Mouse (Mus musculus): ENCODE results near the gene Otc. TPM values are rescaled to one million over a fixed set of nuclear protein-coding genes. Genes with fewer than 3 reads are reported as not detected.

Otc gene
- polyA plus RNA-seq (2015; fragmentation: Nextera tagmentation; extraction: Ambion mirVana), result not detected in 2 replicates

DNA sequence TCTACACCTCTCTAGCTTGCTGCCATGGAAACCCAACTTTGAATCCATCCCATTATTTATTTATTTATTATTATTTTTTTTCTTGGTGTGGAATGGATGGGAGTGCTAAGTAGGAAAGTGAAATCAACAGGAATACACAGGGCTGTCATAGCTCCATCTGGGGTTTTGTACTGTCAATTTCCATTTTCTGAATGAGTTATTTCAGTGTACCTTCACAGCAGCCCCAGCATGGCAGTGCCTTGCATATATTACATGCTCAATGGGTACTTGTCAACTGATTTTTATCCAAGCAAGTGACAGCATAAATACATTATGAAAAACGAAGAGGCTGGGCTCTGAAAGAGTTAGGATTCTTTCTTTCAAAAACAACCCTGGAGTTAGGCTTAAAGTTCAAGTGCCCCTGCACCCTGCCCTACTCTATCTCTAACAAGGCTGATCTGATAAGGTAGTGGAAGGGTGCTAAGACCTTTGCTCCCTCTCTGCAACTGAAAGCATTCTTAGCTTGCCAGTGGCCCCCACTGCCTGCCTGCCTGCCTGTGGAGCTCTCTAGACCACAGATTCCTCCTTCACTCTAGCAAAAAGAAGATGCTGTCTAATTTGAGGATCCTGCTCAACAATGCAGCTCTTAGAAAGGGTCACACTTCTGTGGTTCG lies at the start of gene Otc:
Gene Otc (plus strand): TSS at position 454 of the 653 bp plus-strand sequence.
- H3K4me3 ChIP-seq, result no peak within 1 kb of the TSS
- ATAC-seq (ENCODE audit: insufficient number of reproducible peaks, low FRiP score, low TSS enrichment, low read depth), result no peak
- H3K27me3 ChIP-seq, result no peaks in the 10 kb centered on the region
- 64% methylated on average over 2 of the region's 2 CpGs for WGBS
- no peaks in the 10 kb centered on the region for H3K4me1 ChIP-seq
- no peaks in the 10 kb centered on the region for H3K9me3 ChIP-seq
- no peak within 1 kb of the TSS for H3K9ac ChIP-seq
- no peak within 1 kb of the TSS for H3K27ac ChIP-seq
- H3K36me3 ChIP-seq, result no peaks in the 10 kb centered on the region
- H3K4me2 ChIP-seq, result no peak within 1 kb of the TSS

DNA sequence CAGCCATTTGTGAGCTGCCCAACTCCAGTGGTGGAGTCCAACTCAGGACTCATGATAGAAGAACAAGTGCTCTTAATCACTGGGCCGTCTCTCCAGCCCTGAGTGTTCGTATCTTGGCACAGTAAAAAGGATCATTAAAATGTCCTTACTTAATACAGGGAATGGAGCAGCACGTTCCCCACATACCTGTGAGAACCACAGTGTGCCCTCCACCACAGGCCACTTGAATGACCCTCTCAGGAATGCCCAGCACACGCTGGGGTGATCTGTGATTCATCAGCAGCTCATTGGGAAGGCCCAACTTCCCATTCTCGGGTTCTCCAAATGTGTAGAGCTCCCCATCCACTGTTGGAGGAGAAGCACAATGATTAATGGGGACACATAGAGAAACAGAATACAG lies 46.2 kb upstream of the Otc start:
- H3K4me3 ChIP-seq, result no peak overlapping the region
- no peaks in the 10 kb centered on the region for H3K27me3 ChIP-seq
- no peak overlapping the region for H3K27ac ChIP-seq
- no peaks in the 10 kb centered on the region for H3K4me1 ChIP-seq
- 58% methylated on average over 5 of the region's 5 CpGs for WGBS
- H3K36me3 ChIP-seq, result no peaks in the 10 kb centered on the region
- no peaks in the 10 kb centered on the region for H3K9me3 ChIP-seq
- H3K9ac ChIP-seq, result no peak overlapping the region
- ATAC-seq (ENCODE audit: insufficient number of reproducible peaks, low FRiP score, low TSS enrichment, low read depth), result no peak
- H3K4me2 ChIP-seq, result no peak overlapping the region

GRCm38 (mm10) chrX:10215972-10216371 lies 36.1 kb upstream of the Otc start:
- 0 out of 2 replicates have a peak, but pooled peaks have one; percentile 4 for ATAC-seq (ENCODE audit: insufficient number of reproducible peaks, low FRiP score, low TSS enrichment, low read depth)
- no peaks in the 10 kb centered on the region for H3K4me1 ChIP-seq
- 25% methylated on average over 16 of the region's 16 CpGs for WGBS

DNA sequence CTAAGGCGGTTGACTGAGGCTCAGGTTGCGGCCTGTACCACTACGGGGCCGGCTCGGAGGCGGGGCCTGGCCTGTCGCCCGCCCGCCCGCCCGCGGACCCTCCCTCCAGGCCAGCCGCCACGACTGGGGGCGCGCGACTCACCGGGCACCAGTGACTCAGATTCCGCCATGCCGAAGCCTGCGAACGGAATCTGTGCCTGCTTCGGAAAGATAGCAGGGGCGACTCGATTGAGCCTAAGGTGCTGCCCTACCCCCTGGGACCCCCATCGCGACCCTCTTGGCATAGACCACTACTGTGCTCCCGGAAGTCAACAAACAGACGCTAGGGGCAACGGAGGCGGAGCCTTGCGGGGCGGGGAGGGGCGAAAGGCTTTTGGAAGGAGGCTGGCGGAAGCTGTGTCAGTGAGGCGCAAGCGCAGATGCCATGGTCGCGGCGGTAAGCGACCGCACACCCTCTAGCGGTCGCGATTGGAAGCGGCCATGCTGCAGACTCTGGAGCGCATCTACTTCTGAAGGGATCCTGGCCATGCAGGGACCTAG lies 35.6 kb upstream of the Otc start, which contains the start of gene Rpgr:
Gene Rpgr (minus strand): TSS at position 511 of the 540 bp plus-strand sequence.
- Histone ChIP-seq H3K9me3 (no peaks in the 10 kb centered on the region), H3K4me1 (no peaks in the 10 kb centered on the region), H3K4me2 (peak within 1 kb of the TSS; percentile 26; the same call in 1 of the 2 replicates), H3K27ac (peak within 1 kb of the TSS; percentile 80), H3K4me3 (peak within 1 kb of the TSS; percentile 56), H3K36me3 (no peaks in the 10 kb centered on the region), H3K27me3 (no peaks in the 10 kb centered on the region), H3K9ac (peak within 1 kb of the TSS; percentile 31; the same call in 1 of the 2 replicates)
- WGBS, result 11% methylated on average over 44 of the region's 47 CpGs
- ATAC-seq (ENCODE audit: insufficient number of reproducible peaks, low FRiP score, low TSS enrichment, low read depth), result peak; percentile 98

More at GRCm38 (mm10) chrX:10215972-10216371, 36.1 kb upstream of the Otc start:
- peak overlapping the region; percentile 56 for H3K4me3 ChIP-seq
- 0 out of 2 replicates have a peak overlapping the region, but pooled peaks have one; percentile 26 for H3K4me2 ChIP-seq
- H3K36me3 ChIP-seq, result no peaks in the 10 kb centered on the region
- H3K27ac ChIP-seq, result peak overlapping the region; percentile 80
- no peaks in the 10 kb centered on the region for H3K27me3 ChIP-seq
- H3K9me3 ChIP-seq, result no peaks in the 10 kb centered on the region
- peak overlapping the region; percentile 31; the same call in 1 of the 2 replicates for H3K9ac ChIP-seq

GRCm38 (mm10) chrX:10219281-10219680 lies 32.8 kb upstream of the Otc start:
- Histone ChIP-seq H3K9me3 (no peaks in the 10 kb centered on the region), H3K27me3 (no peaks in the 10 kb centered on the region), H3K9ac (no peak overlapping the region), H3K4me2 (no peak overlapping the region), H3K4me1 (no peaks in the 10 kb centered on the region), H3K4me3 (no peak overlapping the region), H3K27ac (no peak overlapping the region), H3K36me3 (no peaks in the 10 kb centered on the region)
- WGBS, result 56% methylated on average over 6 of the region's 6 CpGs
- ATAC-seq (ENCODE audit: insufficient number of reproducible peaks, low FRiP score, low TSS enrichment, low read depth), result no peak

DNA sequence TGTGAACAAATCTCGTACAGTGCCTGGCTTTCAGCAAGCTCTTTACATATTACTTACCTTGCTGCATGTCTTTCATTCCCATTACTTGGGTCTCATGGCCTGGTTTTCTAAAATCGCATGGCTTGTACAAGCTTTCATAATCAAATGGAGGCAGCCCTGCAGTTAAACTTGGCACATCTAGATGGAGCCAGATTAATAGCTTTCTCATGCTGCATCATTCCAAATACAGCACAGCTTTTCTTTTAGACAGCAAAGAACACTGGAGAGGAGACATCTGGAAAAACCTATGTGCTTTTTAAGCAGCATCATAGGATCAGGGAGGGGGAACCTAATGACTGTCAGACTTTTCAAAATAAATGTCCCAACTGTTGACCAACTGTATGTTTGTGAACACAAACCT lies 19.1 kb upstream of the Otc start:
- H3K27me3 ChIP-seq, result no peaks in the 10 kb centered on the region
- H3K9ac ChIP-seq, result no peak overlapping the region
- H3K36me3 ChIP-seq, result no peaks in the 10 kb centered on the region
- H3K4me1 ChIP-seq, result no peaks in the 10 kb centered on the region
- no peak overlapping the region for H3K4me2 ChIP-seq
- no peak overlapping the region for H3K27ac ChIP-seq
- ATAC-seq (ENCODE audit: insufficient number of reproducible peaks, low FRiP score, low TSS enrichment, low read depth), result no peak
- no peak overlapping the region for H3K4me3 ChIP-seq
- whole genome bisulfite sequencing, result 51% methylated on average over 2 of the region's 2 CpGs
- no peaks in the 10 kb centered on the region for H3K9me3 ChIP-seq

DNA sequence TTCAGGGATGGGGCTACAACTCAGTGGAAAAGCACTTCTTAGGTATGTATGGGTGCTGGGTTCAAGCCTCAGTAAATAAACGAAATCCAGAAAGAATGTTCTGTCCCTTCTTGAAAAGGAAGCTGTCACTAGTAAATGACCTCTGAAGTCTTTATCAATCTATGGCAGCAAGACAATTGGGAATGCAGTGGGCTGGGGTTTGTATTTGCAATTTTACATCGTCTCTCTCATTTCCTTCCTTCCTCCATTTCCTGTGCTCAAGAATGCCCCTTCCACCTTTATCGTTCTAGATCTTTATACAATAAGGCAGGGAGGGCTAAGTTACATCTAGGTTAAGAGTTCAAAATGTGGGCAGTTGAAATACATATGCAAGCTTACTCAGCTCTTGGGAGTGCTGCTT lies 17.5 kb upstream of the Otc start:
- Histone ChIP-seq H3K4me3 (no peak overlapping the region), H3K27ac (no peak overlapping the region), H3K27me3 (no peaks in the 10 kb centered on the region), H3K4me2 (no peak overlapping the region), H3K36me3 (no peaks in the 10 kb centered on the region), H3K9ac (no peak overlapping the region), H3K4me1 (no peaks in the 10 kb centered on the region), H3K9me3 (no peaks in the 10 kb centered on the region)
- ATAC-seq (ENCODE audit: insufficient number of reproducible peaks, low FRiP score, low TSS enrichment, low read depth), result no peak
- 68% methylated on average over 3 of the region's 3 CpGs for WGBS

- no peak overlapping the region for H3K9ac ChIP-seq
- 62% methylated on average over 4 of the region's 4 CpGs for WGBS
- no peak overlapping the region for H3K4me2 ChIP-seq
- no peaks in the 10 kb centered on the region for H3K9me3 ChIP-seq
- no peaks in the 10 kb centered on the region for H3K4me1 ChIP-seq
- no peak for ATAC-seq (ENCODE audit: insufficient number of reproducible peaks, low FRiP score, low TSS enrichment, low read depth)
- H3K36me3 ChIP-seq, result no peaks in the 10 kb centered on the region
- H3K4me3 ChIP-seq, result no peak overlapping the region
- H3K27me3 ChIP-seq, result no peaks in the 10 kb centered on the region
- no peak overlapping the region for H3K27ac ChIP-seq
These were observed 12.6 kb upstream of the Otc start for GRCm38 (mm10) chrX:10239515-10239914.

GRCm38 (mm10) chrX:10243916-10244315 lies 8.2 kb upstream of the Otc start:
- Histone ChIP-seq H3K9ac (no peak overlapping the region), H3K4me3 (no peak overlapping the region), H3K9me3 (no peaks in the 10 kb centered on the region), H3K4me1 (no peaks in the 10 kb centered on the region), H3K36me3 (no peaks in the 10 kb centered on the region), H3K4me2 (no peak overlapping the region), H3K27ac (no peak overlapping the region), H3K27me3 (no peaks in the 10 kb centered on the region)
- 62% methylated on average over 3 of the region's 3 CpGs for WGBS
- ATAC-seq (ENCODE audit: insufficient number of reproducible peaks, low FRiP score, low TSS enrichment, low read depth), result no peak

- Histone ChIP-seq H3K36me3 (no peaks in the 10 kb centered on the region), H3K4me2 (no peak overlapping the region), H3K9ac (no peak overlapping the region), H3K9me3 (no peaks in the 10 kb centered on the region), H3K27me3 (no peaks in the 10 kb centered on the region), H3K4me3 (no peak overlapping the region), H3K4me1 (no peaks in the 10 kb centered on the region), H3K27ac (no peak overlapping the region)
- no peak for ATAC-seq (ENCODE audit: insufficient number of reproducible peaks, low FRiP score, low TSS enrichment, low read depth)
These were observed 748 bp upstream of the Otc start for GRCm38 (mm10) chrX:10251357-10251756.

- WGBS, result 67% methylated on average over 1 of the region's 1 CpGs
- no peak for ATAC-seq (ENCODE audit: insufficient number of reproducible peaks, low FRiP score, low TSS enrichment, low read depth)
- no peaks in the 10 kb centered on the region for H3K4me1 ChIP-seq
- H3K4me2 ChIP-seq, result no peak overlapping the region
- no peaks in the 10 kb centered on the region for H3K9me3 ChIP-seq
- no peak overlapping the region for H3K27ac ChIP-seq
- no peaks in the 10 kb centered on the region for H3K27me3 ChIP-seq
- no peaks in the 10 kb centered on the region for H3K36me3 ChIP-seq
- H3K4me3 ChIP-seq, result no peak overlapping the region
- H3K9ac ChIP-seq, result no peak overlapping the region
These were observed 5.7 kb downstream of the Otc start for GRCm38 (mm10) chrX:10257774-10258173.

DNA sequence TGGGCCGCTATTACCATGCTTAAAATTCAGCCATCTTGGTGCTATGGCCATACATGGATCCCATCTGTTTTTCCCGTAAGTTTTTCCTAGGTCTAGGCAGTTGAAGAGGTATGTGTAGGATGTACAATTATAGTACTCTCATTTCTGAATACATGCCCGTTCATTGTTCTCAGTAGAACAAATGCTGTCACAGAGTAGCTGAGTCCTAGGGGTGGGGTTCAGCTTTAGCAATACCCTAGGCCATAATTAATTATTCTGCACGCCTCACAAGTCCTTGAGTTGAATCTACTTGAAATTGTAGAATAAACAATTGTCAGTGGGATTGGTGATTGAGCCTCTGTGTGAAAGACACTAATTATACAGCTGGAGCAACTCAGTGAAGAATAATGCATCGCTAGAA lies 6.2 kb downstream of the Otc start:
- Histone ChIP-seq H3K4me1 (no peaks in the 10 kb centered on the region), H3K9ac (no peak overlapping the region), H3K27ac (no peak overlapping the region), H3K36me3 (no peaks in the 10 kb centered on the region), H3K27me3 (no peaks in the 10 kb centered on the region), H3K4me2 (no peak overlapping the region), H3K9me3 (no peaks in the 10 kb centered on the region), H3K4me3 (no peak overlapping the region)
- ATAC-seq (ENCODE audit: insufficient number of reproducible peaks, low FRiP score, low TSS enrichment, low read depth), result no peak
- WGBS, result 75% methylated on average over 5 of the region's 5 CpGs
